Mouse (Mus musculus) hindbrain, embryonic 14.5 days (tissue): ENCODE measurements at regions not wholly inside any gene's neighbourhood (a gene's known extent, or its start where the extent isn't known, plus 50 kb on each side); places are given as distances from the start of the nearest gene placed in this dataset.

ENCODE experiments used
- ATAC-seq: fragments of 200-750 bp; cut with Nextera tagmentation; 2 replicates; pipeline ENCODE4 v1.8.0; 2017; ENCODE audit warnings: moderate number of reproducible peaks, mild to moderate bottlenecking, moderate TSS enrichment, moderate library complexity; ENCODE audit not compliant: low FRiP score
- DNase-seq: peaks from one replicate; pipeline ENCODE4 v3.0.0-alpha.2; 2015; ENCODE audit warnings: low spot score
- H3K27ac ChIP-seq: fragments of 300-500 bp; sonication (generic); 2 replicates; pipeline ENCODE4 v1.5.1; 2014; ENCODE audit warnings: mild to moderate bottlenecking, moderate library complexity
- H3K27me3 ChIP-seq: fragments of 300-500 bp; sonication (generic); 2 replicates; pipeline ENCODE4 v1.6.1; 2014; ENCODE audit warnings: mild to moderate bottlenecking, low read length, mixed read lengths; ENCODE audit not compliant: control insufficient read depth, insufficient read depth
- H3K36me3 ChIP-seq: fragments of 300-500 bp; sonication (generic); replicated peaks from 2 replicates; pipeline ENCODE4 v1.6.1; 2014; ENCODE audit not compliant: control insufficient read depth, insufficient read depth
- H3K4me1 ChIP-seq: fragments of 300-500 bp; sonication (generic); replicated peaks from 2 replicates; pipeline ENCODE4 v1.6.1; 2014; ENCODE audit warnings: antibody characterized with exemption, low read length, mixed read lengths; ENCODE audit not compliant: control insufficient read depth, insufficient read depth
- H3K4me2 ChIP-seq: fragments of 300-500 bp; sonication (generic); replicated peaks from 2 replicates; pipeline ENCODE4 v1.6.1; 2014; ENCODE audit warnings: mild to moderate bottlenecking, moderate library complexity
- H3K4me3 ChIP-seq: fragments of 300-500 bp; sonication (generic); replicated peaks from 2 replicates; pipeline ENCODE4 v1.5.1; 2014; ENCODE audit warnings: mild to moderate bottlenecking, low read length
- H3K9ac ChIP-seq: fragments of 300-500 bp; sonication (generic); 2 replicates; pipeline ENCODE4 v1.6.1; 2014
- H3K9me3 ChIP-seq: fragments of 300-500 bp; sonication (generic); 2 replicates; pipeline ENCODE4 v1.6.1; 2016; ENCODE audit warnings: low read length; ENCODE audit not compliant: control insufficient read depth
- WGBS: fragments of 180-500 bp; shearing (Covaris S2); extraction: QIAGEN DNeasy Blood & Tissue Kit; methylation state at CpG from one replicate; pipeline ENCODE4 v1.1.7; 2014; 5-methylcytosine and 5-hydroxymethylcytosine counted together

GRCm38 (mm10) chr13:97418681-97419080, 177.8 kb downstream of the Enc1 start:
- Histone ChIP-seq H3K4me3 (no peak overlapping the region), H3K4me2 (no peak overlapping the region), H3K9me3 (no peaks in the 10 kb centered on the region), H3K4me1 (0 out of 2 replicates have a peak, but pooled peaks cover 3% of the 10 kb centered on the region), H3K27me3 (no peaks in the 10 kb centered on the region), H3K36me3 (no peaks in the 10 kb centered on the region), H3K27ac (no peak overlapping the region), H3K9ac (no peak overlapping the region)
- ATAC-seq (no peak), DNase-seq (no peak)
- 76% methylated on average over 8 of the region's 8 CpGs for WGBS

- Histone ChIP-seq H3K9ac (no peak overlapping the region), H3K36me3 (no peaks in the 10 kb centered on the region), H3K4me2 (no peak overlapping the region), H3K9me3 (no peaks in the 10 kb centered on the region), H3K4me3 (no peak overlapping the region), H3K4me1 (no peaks in the 10 kb centered on the region), H3K27me3 (no peaks in the 10 kb centered on the region), H3K27ac (no peak overlapping the region)
- 83% methylated on average over 6 of the region's 6 CpGs for WGBS
- ATAC-seq (no peak), DNase-seq (no peak)
These were observed 177.2 kb downstream of the Enc1 start for GRCm38 (mm10) chr13:97418081-97418480.

GRCm38 (mm10) chr13:97415927-97416709, 175.2 kb downstream of the Enc1 start:
- H3K9ac ChIP-seq, result no peak overlapping the region
- H3K4me2 ChIP-seq, result no peak overlapping the region
- H3K9me3 ChIP-seq, result no peaks in the 10 kb centered on the region
- WGBS, result 50% methylated on average over 10 of the region's 10 CpGs
- no peaks in the 10 kb centered on the region for H3K36me3 ChIP-seq
- ATAC-seq (no peak), DNase-seq (no peak)
- no peaks in the 10 kb centered on the region for H3K27me3 ChIP-seq
- no peak overlapping the region for H3K27ac ChIP-seq
- no peaks in the 10 kb centered on the region for H3K4me1 ChIP-seq
- no peak overlapping the region for H3K4me3 ChIP-seq

GRCm38 (mm10) chr13:97415381-97415780, 174.5 kb downstream of the Enc1 start:
- DNase-seq, result no peak

GRCm38 (mm10) chr13:97412151-97412550, 171.2 kb downstream of the Enc1 start:
- Histone ChIP-seq H3K27me3 (no peaks in the 10 kb centered on the region), H3K9ac (no peak overlapping the region), H3K27ac (no peak overlapping the region), H3K4me2 (no peak overlapping the region), H3K9me3 (no peaks in the 10 kb centered on the region), H3K4me3 (no peak overlapping the region), H3K4me1 (peaks cover 17% of the 10 kb centered on the region), H3K36me3 (no peaks in the 10 kb centered on the region)
- 78% methylated on average over 4 of the region's 4 CpGs for WGBS
- ATAC-seq, result no peak
- no peak for DNase-seq

More at GRCm38 (mm10) chr13:97415381-97415780, 174.5 kb downstream of the Enc1 start:
- Histone ChIP-seq H3K27me3 (no peaks in the 10 kb centered on the region), H3K9me3 (no peaks in the 10 kb centered on the region), H3K4me1 (no peaks in the 10 kb centered on the region), H3K36me3 (no peaks in the 10 kb centered on the region), H3K4me3 (no peak overlapping the region), H3K9ac (no peak overlapping the region), H3K27ac (no peak overlapping the region), H3K4me2 (no peak overlapping the region)
- 67% methylated on average over 2 of the region's 2 CpGs for WGBS
- no peak for ATAC-seq

GRCm38 (mm10) chr13:97410550-97411201, 169.8 kb downstream of the Enc1 start:
- no peak for ATAC-seq
- no peaks in the 10 kb centered on the region for H3K27me3 ChIP-seq
- no peak overlapping the region for H3K4me3 ChIP-seq
- DNase-seq, result no peak
- H3K9ac ChIP-seq, result no peak overlapping the region
- 67% methylated on average over 9 of the region's 9 CpGs for WGBS
- peaks cover 28% of the 10 kb centered on the region for H3K4me1 ChIP-seq
- no peaks in the 10 kb centered on the region for H3K36me3 ChIP-seq
- no peaks in the 10 kb centered on the region for H3K9me3 ChIP-seq
- H3K4me2 ChIP-seq, result no peak overlapping the region
- H3K27ac ChIP-seq, result no peak overlapping the region

GRCm38 (mm10) chr13:97409891-97410525, 169.1 kb downstream of the Enc1 start:
- no peak overlapping the region for H3K4me2 ChIP-seq
- ATAC-seq (peak; percentile 61; the same call in 1 of the 2 replicates), DNase-seq (no peak)
- 0 out of 2 replicates have a peak overlapping the region, but pooled peaks have one; percentile 26 for H3K27ac ChIP-seq
- no peaks in the 10 kb centered on the region for H3K36me3 ChIP-seq
- no peaks in the 10 kb centered on the region for H3K9me3 ChIP-seq
- H3K27me3 ChIP-seq, result no peaks in the 10 kb centered on the region
- H3K4me1 ChIP-seq, result peaks cover 28% of the 10 kb centered on the region
- no peak overlapping the region for H3K4me3 ChIP-seq
- H3K9ac ChIP-seq, result no peak overlapping the region
- WGBS, result 36% methylated on average over 6 of the region's 6 CpGs

- WGBS, result 51% methylated on average over 8 of the region's 8 CpGs
- no peak overlapping the region for H3K4me3 ChIP-seq
- peak overlapping the region; percentile 23; the same call in 1 of the 2 replicates for H3K27ac ChIP-seq
- no peaks in the 10 kb centered on the region for H3K9me3 ChIP-seq
- DNase-seq (no peak), ATAC-seq (0 out of 2 replicates have a peak, but pooled peaks have one; percentile 13)
- no peaks in the 10 kb centered on the region for H3K36me3 ChIP-seq
- no peaks in the 10 kb centered on the region for H3K27me3 ChIP-seq
- H3K9ac ChIP-seq, result no peak overlapping the region
- no peak overlapping the region for H3K4me2 ChIP-seq
- peaks cover 28% of the 10 kb centered on the region for H3K4me1 ChIP-seq
These were observed 168.4 kb downstream of the Enc1 start for GRCm38 (mm10) chr13:97409291-97409780.
